In genomic region chr1:129898121-129898520, GRCm38 (mm10) we compare ENCODE assay signal across 27 mouse cellular contexts.
"Had no signal": no experiment of that assay in that cellular context is flagged by ENCODE, and none has a peak within 500 bp of the region (broad histone marks: within the 10 kb centered on the region; RNA-seq: fewer than 3 reads in every experiment).

No protein-coding gene starts in this region.

- H3K4me1 ChIP-seq: heart, embryonic 13.5 days; heart, embryonic 15.5 days; kidney, embryonic 15.5 days; limb, embryonic 13.5 days; limb, embryonic 15.5 days; liver, embryonic 12.5 days had no signal

- H3K27ac ChIP-seq: heart, adult 2 months; heart, embryonic 13.5 days; heart, embryonic 15.5 days; hindbrain, embryonic 13.5 days; hindbrain, embryonic 15.5 days; hindbrain, postnatal 0 days; kidney, embryonic 15.5 days; kidney, postnatal 0 days; limb, embryonic 13.5 days; limb, embryonic 15.5 days; liver, embryonic 12.5 days; liver, embryonic 14.5 days had no signal

- ATAC-seq: hindbrain, postnatal 0 days; intestine, embryonic 16.5 days; liver, embryonic 12.5 days had no signal

- H3K4me3 ChIP-seq: heart, adult 2 months; heart, embryonic 13.5 days; heart, embryonic 15.5 days; hindbrain, embryonic 13.5 days; hindbrain, embryonic 15.5 days; kidney, embryonic 15.5 days; limb, embryonic 13.5 days; limb, embryonic 15.5 days; liver, embryonic 12.5 days had no signal

- H3K9me3 ChIP-seq: heart, embryonic 13.5 days; heart, embryonic 15.5 days; hindbrain, embryonic 13.5 days; hindbrain, embryonic 15.5 days; kidney, embryonic 15.5 days; limb, embryonic 13.5 days; limb, embryonic 15.5 days; liver, embryonic 12.5 days had no signal

- H3K27me3 ChIP-seq: heart, embryonic 13.5 days; heart, embryonic 15.5 days; hindbrain, embryonic 13.5 days; hindbrain, embryonic 15.5 days; kidney, embryonic 15.5 days; limb, embryonic 13.5 days; limb, embryonic 15.5 days; liver, embryonic 12.5 days had no signal

- H3K36me3 ChIP-seq: heart, embryonic 13.5 days; heart, embryonic 15.5 days; hindbrain, embryonic 13.5 days; hindbrain, embryonic 15.5 days; kidney, embryonic 15.5 days; limb, embryonic 13.5 days; limb, embryonic 15.5 days; liver, embryonic 12.5 days had no signal

- DNase-seq: gastrocnemius, postnatal 14 days; gastrocnemius, postnatal 36 days; heart, adult 11 months; heart, adult 2 months; heart, postnatal 14 days; heart, postnatal 36 days; kidney, adult 11 months; kidney, adult 2 months; kidney, adult 9 months; kidney, postnatal 14 days; kidney, postnatal 36 days; layer of hippocampus, adult 9-11 months; layer of hippocampus, postnatal 36 days; left cerebral cortex, postnatal 4 days had no signal

- H3K9ac ChIP-seq: heart, embryonic 13.5 days; heart, embryonic 15.5 days; hindbrain, embryonic 13.5 days; hindbrain, embryonic 15.5 days; kidney, embryonic 15.5 days; limb, embryonic 13.5 days; limb, embryonic 15.5 days; liver, embryonic 12.5 days; liver, embryonic 14.5 days had no signal

- H3K4me2 ChIP-seq: heart, embryonic 11.5 days; heart, embryonic 13.5 days; heart, embryonic 15.5 days; hindbrain, embryonic 13.5 days; hindbrain, embryonic 15.5 days; kidney, embryonic 15.5 days; limb, embryonic 13.5 days; limb, embryonic 15.5 days; liver, embryonic 12.5 days had no signal
